Mouse (Mus musculus): ENCODE data around the gene Sfn.

GRCm38 (mm10) chr4:133631071-133631768 lies 29.3 kb upstream of the Sfn start:
- TF ChIP-seq CTCF (IDR thresholded peaks at IDR 0.05; ENCODE audit: low read depth) (no peak), EP300 (IDR thresholded peaks at IDR 0.05; ENCODE audit: low read depth) (no peak)
